Mouse (Mus musculus): ENCODE data around the gene Gpc6. TPM values are rescaled to one million over a fixed set of nuclear protein-coding genes. Genes with fewer than 3 reads are reported as not detected.

Gpc6 gene
- polyA plus RNA-seq, 1 experiment from 2014 or later, result 4.4 TPM

DNA sequence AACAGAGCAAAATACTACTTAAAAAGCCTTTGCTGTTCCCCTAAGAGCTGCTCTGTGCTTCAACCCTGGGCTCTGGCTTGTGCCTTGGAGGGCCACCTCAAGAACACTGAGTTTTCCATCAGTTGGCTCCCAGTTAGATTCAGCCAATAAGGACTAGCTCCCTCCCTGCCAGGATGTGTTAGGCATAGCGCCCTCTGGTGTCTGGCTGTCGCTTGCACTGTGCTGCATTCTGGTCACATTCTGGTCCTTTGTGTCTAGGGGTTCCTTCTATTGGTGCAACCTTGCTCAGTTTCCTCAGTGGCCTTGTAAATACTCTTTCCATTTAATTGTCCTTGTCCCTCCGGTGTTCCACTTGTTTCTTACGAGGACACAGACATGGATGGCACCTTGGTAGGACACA is 1037.3 kb downstream of the Gpc6 start:
- Histone ChIP-seq H3K27me3 (ENCODE audit: control insufficient read depth, insufficient read depth, low read depth, low read length) (no peaks in the 10 kb centered on the region), H3K27ac (ENCODE audit: low read length) (no peak overlapping the region), H3K36me3 (ENCODE audit: control insufficient read depth, insufficient read depth) (no peaks in the 10 kb centered on the region), H3K4me1 (ENCODE audit: control insufficient read depth, low read depth, low read length) (no peaks in the 10 kb centered on the region), H3K9ac (ENCODE audit: low read depth, low read length) (no peak overlapping the region), H3K4me2 (ENCODE audit: low read depth, low read length) (no peak overlapping the region), H3K9me3 (replicated peaks; ENCODE audit: control insufficient read depth, low read length) (no peaks in the 10 kb centered on the region), H3K4me3 (ENCODE audit: low read depth, low read length) (no peak overlapping the region)
- no peak for ATAC-seq (ENCODE audit: low read depth)
- 53% methylated on average over 4 of the region's 4 CpGs for WGBS (ENCODE audit: insufficient replicate concordance)

DNA sequence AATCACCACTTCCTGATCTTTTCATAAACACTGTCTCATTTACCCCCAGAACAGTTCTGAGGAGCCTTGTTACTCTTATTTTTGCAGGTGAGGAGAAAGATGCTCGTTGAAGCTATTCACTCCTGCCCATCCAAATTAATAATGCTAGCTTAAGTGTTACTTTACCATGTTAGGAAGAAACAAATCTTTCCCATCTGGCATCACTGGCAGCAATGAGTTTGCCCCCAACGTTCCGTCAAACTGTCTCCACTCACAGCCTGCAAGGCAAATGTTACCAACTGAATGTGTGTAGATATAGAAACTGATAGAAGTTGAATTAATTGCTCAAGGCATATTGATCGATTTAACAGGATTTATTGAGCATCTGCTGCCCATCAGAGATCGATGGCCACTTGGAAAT is 1047.5 kb downstream of the Gpc6 start:
- 59% methylated on average over 5 of the region's 5 CpGs for WGBS (ENCODE audit: insufficient replicate concordance)
- ATAC-seq (ENCODE audit: low read depth), result no peak
- no peak overlapping the region for H3K27ac ChIP-seq (ENCODE audit: low read length)
- H3K4me1 ChIP-seq (ENCODE audit: control insufficient read depth, low read depth, low read length), result no peaks in the 10 kb centered on the region
- H3K9ac ChIP-seq (ENCODE audit: low read depth, low read length), result no peak overlapping the region
- H3K4me3 ChIP-seq (ENCODE audit: low read depth, low read length), result no peak overlapping the region
- no peak overlapping the region for H3K4me2 ChIP-seq (ENCODE audit: low read depth, low read length)
- no peaks in the 10 kb centered on the region for H3K27me3 ChIP-seq (ENCODE audit: control insufficient read depth, insufficient read depth, low read depth, low read length)
- H3K36me3 ChIP-seq (ENCODE audit: control insufficient read depth, insufficient read depth), result no peaks in the 10 kb centered on the region
- H3K9me3 ChIP-seq (replicated peaks; ENCODE audit: control insufficient read depth, low read length), result no peaks in the 10 kb centered on the region

DNA sequence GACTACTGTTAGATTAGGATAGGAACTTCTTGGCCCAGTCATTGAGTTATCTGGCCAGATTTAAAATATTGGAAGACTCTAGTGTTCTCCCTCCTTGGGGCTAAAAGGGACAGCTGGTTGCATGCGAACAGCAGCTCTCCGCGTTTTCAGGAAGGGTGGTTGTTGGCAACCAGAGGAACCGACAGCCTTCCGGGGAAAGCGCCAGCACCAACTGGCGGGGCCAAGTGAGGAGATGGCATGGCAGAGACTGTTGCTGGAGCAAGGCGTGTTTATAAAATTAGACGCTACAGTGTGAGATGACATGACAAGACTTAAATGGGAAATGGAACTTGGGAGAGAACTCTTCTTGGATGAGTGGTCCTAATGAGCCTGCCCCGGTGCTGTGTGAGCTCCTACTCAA is 1056.4 kb downstream of the Gpc6 start:
- no peaks in the 10 kb centered on the region for H3K4me1 ChIP-seq (ENCODE audit: control insufficient read depth, low read depth, low read length)
- no peak overlapping the region for H3K9ac ChIP-seq (ENCODE audit: low read depth, low read length)
- no peak overlapping the region for H3K4me2 ChIP-seq (ENCODE audit: low read depth, low read length)
- H3K27ac ChIP-seq (ENCODE audit: low read length), result no peak overlapping the region
- no peak overlapping the region for H3K4me3 ChIP-seq (ENCODE audit: low read depth, low read length)
- H3K27me3 ChIP-seq (ENCODE audit: control insufficient read depth, insufficient read depth, low read depth, low read length), result no peaks in the 10 kb centered on the region
- H3K9me3 ChIP-seq (replicated peaks; ENCODE audit: control insufficient read depth, low read length), result no peaks in the 10 kb centered on the region
- ATAC-seq (ENCODE audit: low read depth), result no peak
- H3K36me3 ChIP-seq (ENCODE audit: control insufficient read depth, insufficient read depth), result no peaks in the 10 kb centered on the region
- 83% methylated on average over 10 of the region's 10 CpGs for WGBS (ENCODE audit: insufficient replicate concordance)

DNA sequence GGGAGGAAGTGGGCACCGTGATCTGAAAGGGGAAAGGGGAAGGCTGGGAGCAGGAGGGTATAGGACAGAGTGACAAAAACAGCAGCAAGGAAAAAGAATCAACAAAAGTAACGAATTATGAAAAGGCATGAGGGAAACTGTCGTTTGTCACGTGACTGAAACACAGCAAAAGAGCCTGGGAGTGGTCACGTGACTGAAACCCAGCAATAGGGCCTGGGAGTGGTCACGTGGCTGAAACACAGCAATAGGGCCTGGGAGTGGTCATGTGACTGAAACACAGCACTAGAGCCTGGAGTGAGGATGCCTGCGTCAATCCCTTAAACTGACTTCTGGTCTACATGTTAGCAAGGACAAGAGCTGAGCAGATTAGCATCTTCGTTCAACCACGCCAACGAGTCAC is 1063.3 kb downstream of the Gpc6 start:
- Histone ChIP-seq H3K9me3 (replicated peaks; ENCODE audit: control insufficient read depth, low read length) (no peaks in the 10 kb centered on the region), H3K4me3 (ENCODE audit: low read depth, low read length) (no peak overlapping the region), H3K27me3 (ENCODE audit: control insufficient read depth, insufficient read depth, low read depth, low read length) (no peaks in the 10 kb centered on the region), H3K9ac (ENCODE audit: low read depth, low read length) (no peak overlapping the region), H3K4me1 (ENCODE audit: control insufficient read depth, low read depth, low read length) (no peaks in the 10 kb centered on the region), H3K27ac (ENCODE audit: low read length) (no peak overlapping the region), H3K4me2 (ENCODE audit: low read depth, low read length) (no peak overlapping the region), H3K36me3 (ENCODE audit: control insufficient read depth, insufficient read depth) (no peaks in the 10 kb centered on the region)
- WGBS (ENCODE audit: insufficient replicate concordance), result 61% methylated on average over 10 of the region's 10 CpGs
- ATAC-seq (ENCODE audit: low read depth), result no peak

DNA sequence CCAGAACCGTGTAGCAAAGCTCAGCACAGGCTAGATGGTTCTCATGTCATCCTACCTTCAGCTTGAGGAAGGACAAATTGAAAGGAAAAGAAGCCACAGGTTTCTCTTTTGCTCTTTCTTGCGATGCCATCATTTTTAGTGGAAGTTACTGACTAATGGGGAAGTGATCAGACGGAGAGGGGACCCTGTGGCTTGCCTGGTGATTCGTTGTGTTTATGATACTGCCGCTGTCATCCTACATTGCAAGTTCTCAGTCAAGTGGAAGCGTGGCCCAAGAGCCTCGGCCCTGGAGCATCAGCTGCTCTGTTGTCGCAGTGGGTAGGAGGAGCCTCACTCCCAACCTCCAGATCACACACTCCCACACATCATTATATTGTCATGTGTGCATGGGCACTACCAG is 1065.1 kb downstream of the Gpc6 start:
- H3K27ac ChIP-seq (ENCODE audit: low read length), result no peak overlapping the region
- no peaks in the 10 kb centered on the region for H3K27me3 ChIP-seq (ENCODE audit: control insufficient read depth, insufficient read depth, low read depth, low read length)
- H3K9me3 ChIP-seq (replicated peaks; ENCODE audit: control insufficient read depth, low read length), result no peaks in the 10 kb centered on the region
- no peaks in the 10 kb centered on the region for H3K4me1 ChIP-seq (ENCODE audit: control insufficient read depth, low read depth, low read length)
- no peak overlapping the region for H3K4me3 ChIP-seq (ENCODE audit: low read depth, low read length)
- no peaks in the 10 kb centered on the region for H3K36me3 ChIP-seq (ENCODE audit: control insufficient read depth, insufficient read depth)
- no peak overlapping the region for H3K4me2 ChIP-seq (ENCODE audit: low read depth, low read length)
- 38% methylated on average over 8 of the region's 8 CpGs for WGBS (ENCODE audit: insufficient replicate concordance)
- H3K9ac ChIP-seq (ENCODE audit: low read depth, low read length), result no peak overlapping the region
- ATAC-seq (ENCODE audit: low read depth), result no peak

DNA sequence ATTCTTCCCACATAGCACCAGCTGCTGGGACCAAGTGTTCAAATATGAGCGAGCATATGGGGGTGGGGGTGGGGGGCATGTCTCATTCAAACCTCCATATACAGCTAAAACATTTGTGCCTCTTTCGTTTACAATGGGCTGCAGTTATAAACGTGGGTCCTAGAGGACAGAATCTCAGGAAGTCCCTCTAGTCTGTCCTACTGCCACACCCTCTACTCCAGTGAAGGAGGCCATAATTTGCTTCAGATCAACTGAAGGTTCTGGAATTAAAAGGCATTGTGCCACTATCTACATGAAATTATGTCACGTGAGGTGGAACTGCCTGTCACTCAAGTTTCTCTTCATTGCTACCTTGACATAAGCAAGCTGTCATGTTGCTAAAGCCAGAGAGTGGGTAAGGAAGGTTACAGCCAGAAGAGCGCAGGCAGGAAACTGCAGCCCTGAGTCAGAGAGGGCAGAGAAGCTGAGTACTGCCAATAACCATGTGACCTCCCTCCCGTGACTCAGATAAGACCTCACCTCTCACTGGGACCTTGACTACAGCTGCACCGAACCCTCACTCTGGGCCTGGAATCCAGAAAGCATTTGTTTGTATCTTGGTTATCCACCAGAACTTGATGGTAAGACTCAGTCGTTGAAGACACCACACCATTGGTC is 1067.6 kb downstream of the Gpc6 start:
- no peak overlapping the region for H3K9ac ChIP-seq (ENCODE audit: low read depth, low read length)
- H3K9me3 ChIP-seq (replicated peaks; ENCODE audit: control insufficient read depth, low read length), result no peaks in the 10 kb centered on the region
- no peak overlapping the region for H3K4me3 ChIP-seq (ENCODE audit: low read depth, low read length)
- no peak overlapping the region for H3K27ac ChIP-seq (ENCODE audit: low read length)
- ATAC-seq (ENCODE audit: low read depth), result no peak
- no peaks in the 10 kb centered on the region for H3K36me3 ChIP-seq (ENCODE audit: control insufficient read depth, insufficient read depth)
- no peaks in the 10 kb centered on the region for H3K4me1 ChIP-seq (ENCODE audit: control insufficient read depth, low read depth, low read length)
- H3K4me2 ChIP-seq (ENCODE audit: low read depth, low read length), result no peak overlapping the region
- 39% methylated on average over 8 of the region's 8 CpGs for WGBS (ENCODE audit: insufficient replicate concordance)
- no peaks in the 10 kb centered on the region for H3K27me3 ChIP-seq (ENCODE audit: control insufficient read depth, insufficient read depth, low read depth, low read length)

DNA sequence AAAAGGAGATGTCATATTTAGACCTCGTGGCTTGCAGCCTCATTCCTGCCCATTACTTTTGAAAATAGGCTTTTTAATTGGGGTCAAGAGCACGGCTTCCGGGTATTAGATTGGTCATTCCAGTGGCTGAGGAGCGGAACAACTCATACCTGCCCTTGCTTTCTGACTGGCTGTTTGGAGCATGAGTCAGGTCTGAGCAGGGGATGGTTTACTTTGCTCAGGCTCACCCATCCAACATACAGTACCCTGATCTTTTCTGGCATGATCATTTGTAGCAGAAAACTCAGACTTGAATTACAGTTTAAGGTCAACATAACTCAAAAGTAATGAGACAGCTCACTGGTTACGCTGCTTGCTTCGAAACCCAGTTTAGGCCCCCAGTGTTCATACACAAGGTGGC is 1068.7 kb downstream of the Gpc6 start:
- no peak overlapping the region for H3K9ac ChIP-seq (ENCODE audit: low read depth, low read length)
- no peaks in the 10 kb centered on the region for H3K4me1 ChIP-seq (ENCODE audit: control insufficient read depth, low read depth, low read length)
- H3K27ac ChIP-seq (ENCODE audit: low read length), result no peak overlapping the region
- no peaks in the 10 kb centered on the region for H3K9me3 ChIP-seq (replicated peaks; ENCODE audit: control insufficient read depth, low read length)
- H3K36me3 ChIP-seq (ENCODE audit: control insufficient read depth, insufficient read depth), result no peaks in the 10 kb centered on the region
- H3K4me2 ChIP-seq (ENCODE audit: low read depth, low read length), result no peak overlapping the region
- no peaks in the 10 kb centered on the region for H3K27me3 ChIP-seq (ENCODE audit: control insufficient read depth, insufficient read depth, low read depth, low read length)
- no peak for ATAC-seq (ENCODE audit: low read depth)
- WGBS (ENCODE audit: insufficient replicate concordance), result 63% methylated on average over 6 of the region's 6 CpGs
- H3K4me3 ChIP-seq (ENCODE audit: low read depth, low read length), result no peak overlapping the region

DNA sequence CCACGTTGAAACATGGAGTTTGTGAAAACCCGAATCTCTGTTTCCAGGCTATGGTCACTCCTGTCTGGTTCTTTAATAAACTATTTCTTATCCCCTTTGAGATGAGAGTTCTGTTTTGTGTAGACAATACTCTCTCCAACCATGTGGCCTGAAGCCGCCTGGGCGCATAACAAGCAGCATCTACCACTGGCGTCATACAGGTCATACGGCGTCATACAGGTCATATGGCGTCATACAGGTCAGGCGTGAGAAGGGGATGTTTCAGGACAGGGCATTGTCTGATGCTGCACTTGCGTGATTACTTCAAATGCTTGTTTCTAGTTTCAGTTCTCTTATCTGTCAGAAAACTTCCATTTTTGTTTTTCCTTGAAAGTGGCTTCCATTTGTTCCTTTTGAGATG is 1079.3 kb downstream of the Gpc6 start:
- WGBS (ENCODE audit: insufficient replicate concordance), result 77% methylated on average over 10 of the region's 10 CpGs
- Histone ChIP-seq H3K4me2 (ENCODE audit: low read depth, low read length) (no peak overlapping the region), H3K27me3 (ENCODE audit: control insufficient read depth, insufficient read depth, low read depth, low read length) (no peaks in the 10 kb centered on the region), H3K9me3 (replicated peaks; ENCODE audit: control insufficient read depth, low read length) (no peaks in the 10 kb centered on the region), H3K4me3 (ENCODE audit: low read depth, low read length) (no peak overlapping the region), H3K27ac (ENCODE audit: low read length) (no peak overlapping the region), H3K4me1 (ENCODE audit: control insufficient read depth, low read depth, low read length) (no peaks in the 10 kb centered on the region; the same call in 1 of the 2 replicates), H3K36me3 (ENCODE audit: control insufficient read depth, insufficient read depth) (no peaks in the 10 kb centered on the region), H3K9ac (ENCODE audit: low read depth, low read length) (no peak overlapping the region)
- ATAC-seq (ENCODE audit: low read depth), result no peak

DNA sequence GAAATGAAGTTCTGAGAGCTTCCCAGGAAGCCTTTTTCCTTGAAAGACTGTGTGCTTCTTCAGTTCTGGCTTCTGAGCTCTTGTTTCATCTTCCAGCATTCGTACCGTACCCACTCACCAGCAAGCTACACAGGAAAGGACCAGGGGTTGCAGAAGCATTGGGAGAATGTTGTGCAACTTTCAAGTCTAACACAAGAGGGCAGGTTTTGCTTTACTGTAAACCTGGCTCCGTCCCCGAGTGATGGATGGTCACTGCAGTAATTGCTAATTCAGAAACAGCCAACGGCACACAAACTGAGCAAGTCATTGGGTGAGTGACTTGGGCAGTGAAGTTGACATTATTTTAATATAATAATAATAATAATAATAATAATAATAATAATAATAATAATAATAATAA is 1080.6 kb downstream of the Gpc6 start:
- Histone ChIP-seq H3K9ac (ENCODE audit: low read depth, low read length) (no peak overlapping the region), H3K4me2 (ENCODE audit: low read depth, low read length) (no peak overlapping the region), H3K4me3 (ENCODE audit: low read depth, low read length) (no peak overlapping the region), H3K27me3 (ENCODE audit: control insufficient read depth, insufficient read depth, low read depth, low read length) (no peaks in the 10 kb centered on the region), H3K36me3 (ENCODE audit: control insufficient read depth, insufficient read depth) (no peaks in the 10 kb centered on the region), H3K27ac (ENCODE audit: low read length) (no peak overlapping the region), H3K9me3 (replicated peaks; ENCODE audit: control insufficient read depth, low read length) (no peaks in the 10 kb centered on the region), H3K4me1 (ENCODE audit: control insufficient read depth, low read depth, low read length) (no peaks in the 10 kb centered on the region; the same call in 1 of the 2 replicates)
- WGBS (ENCODE audit: insufficient replicate concordance), result 16% methylated on average over 5 of the region's 5 CpGs
- ATAC-seq (ENCODE audit: low read depth), result no peak

Data from liver, embryonic 16.5 days (tissue).